Mouse (Mus musculus) hindbrain, postnatal 0 days (tissue): ENCODE results near the gene Pak2. TPM values are rescaled to one million over a fixed set of nuclear protein-coding genes. Genes with fewer than 3 reads are reported as not detected.
"Not testable (repeated sequence)": the region's sequence is repeated elsewhere in the genome, so short reads cannot be mapped to it uniquely, and the experiment has no call there.

Source experiments
- ATAC-seq: fragments of 200-750 bp; cut with Nextera tagmentation; 2 replicates; pipeline ENCODE4 v1.8.0; 2017; ENCODE audit warnings: mild to moderate bottlenecking, moderate TSS enrichment, moderate library complexity
- DNase-seq: peaks from one replicate; pipeline ENCODE4 v3.0.0-alpha.2; 2015; ENCODE audit warnings: low spot score
- H3K27ac ChIP-seq: fragments of 300-500 bp; sonication (generic); 2 replicates; pipeline ENCODE4 v1.5.1; 2014; ENCODE audit warnings: mild to moderate bottlenecking
- H3K27me3 ChIP-seq: fragments of 300-500 bp; sonication (generic); 2 replicates; pipeline ENCODE4 v1.6.1; 2014; ENCODE audit warnings: low read length, mixed read lengths; ENCODE audit not compliant: insufficient read depth
- H3K36me3 ChIP-seq: fragments of 300-500 bp; sonication (generic); 2 replicates; pipeline ENCODE4 v1.6.1; 2014; ENCODE audit warnings: low read length, mixed read lengths; ENCODE audit not compliant: insufficient read depth
- H3K4me1 ChIP-seq: fragments of 300-500 bp; sonication (generic); 2 replicates; pipeline ENCODE4 v1.6.1; 2014; ENCODE audit warnings: antibody characterized with exemption, low read length, mixed read lengths; ENCODE audit not compliant: insufficient read depth
- H3K4me2 ChIP-seq: fragments of 300-500 bp; sonication (generic); 2 replicates; pipeline ENCODE4 v1.6.1; 2014; ENCODE audit warnings: low read depth, mild to moderate bottlenecking, low read length, moderate library complexity, mixed read lengths
- H3K4me3 ChIP-seq: fragments of 300-500 bp; sonication (generic); 2 replicates; pipeline ENCODE4 v1.5.1; 2014; ENCODE audit warnings: low read length
- H3K9ac ChIP-seq: fragments of 300-500 bp; sonication (generic); replicated peaks from 2 replicates; pipeline ENCODE4 v1.6.1; 2014; ENCODE audit warnings: mild to moderate bottlenecking, low read length, moderate library complexity, mixed read lengths
- H3K9me3 ChIP-seq: fragments of 300-500 bp; sonication (generic); 2 replicates; pipeline ENCODE4 v1.6.1; 2016; ENCODE audit warnings: low read length, mixed read lengths
- CTCF ChIP-seq: IDR thresholded peaks from 2 replicates; pipeline ENCODE4 v1.5.1; 2016; ENCODE audit warnings: antibody characterized with exemption, control low read depth, low read depth
- WGBS: fragments of 180-500 bp; shearing (Covaris S2); extraction: QIAGEN DNeasy Blood & Tissue Kit; methylation state at CpG from one replicate; pipeline ENCODE4 v1.1.7; 2014; 5-methylcytosine and 5-hydroxymethylcytosine counted together
- polyA plus RNA-seq: library from polyadenylated mRNA; unstranded; fragments of >200 nt; fragmentation: Nextera tagmentation; extraction: Ambion mirVana; gene quantifications from 2 replicates; pipeline ENCODE4 v1.2.1, GENCODE M21; 2015
- total RNA-seq: library from RNA; depleted of rRNA; stranded (reverse); fragments of >200 nt; gene quantifications from 2 replicates; pipeline ENCODE4 v1.2.3, GENCODE M21; 2014

The Pak2 gene
- total and polyA plus RNA-seq, 2 experiments from 2014 or later = 21.7 to 21.8 TPM

DNA sequence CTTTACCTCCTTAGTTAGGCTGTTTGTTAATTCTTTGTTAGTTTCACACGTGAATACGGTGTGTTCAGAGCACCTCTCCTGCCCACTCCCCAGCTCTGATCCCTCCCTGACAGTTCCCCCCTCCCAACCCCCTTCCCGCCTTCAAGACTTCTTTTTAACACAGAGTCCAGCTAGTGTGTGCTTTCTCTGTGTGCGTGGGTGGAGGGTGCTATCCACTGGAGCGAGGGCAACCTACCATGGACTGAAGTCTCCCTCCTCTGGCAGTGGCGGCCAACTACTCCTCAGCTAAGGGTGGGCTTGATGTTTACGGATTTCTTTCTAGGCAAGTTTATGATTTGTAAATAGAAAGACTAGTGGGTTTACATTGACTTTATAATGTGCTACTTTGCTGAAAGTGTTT, 29.0 kb upstream of the Pak2 start:
- ATAC-seq = no peak
- H3K27ac ChIP-seq = no peak overlapping the region
- no peaks in the 10 kb centered on the region for H3K4me1 ChIP-seq
- WGBS = 75% methylated on average over 7 of the region's 7 CpGs
- TF ChIP-seq CTCF = no peak
- no peaks in the 10 kb centered on the region for H3K9me3 ChIP-seq
- no peak overlapping the region for H3K9ac ChIP-seq
- H3K27me3 ChIP-seq = no peaks in the 10 kb centered on the region
- peaks cover 18% of the 10 kb centered on the region for H3K36me3 ChIP-seq
- H3K4me3 ChIP-seq = no peak overlapping the region
- DNase-seq = no peak
- H3K4me2 ChIP-seq = no peak overlapping the region

DNA sequence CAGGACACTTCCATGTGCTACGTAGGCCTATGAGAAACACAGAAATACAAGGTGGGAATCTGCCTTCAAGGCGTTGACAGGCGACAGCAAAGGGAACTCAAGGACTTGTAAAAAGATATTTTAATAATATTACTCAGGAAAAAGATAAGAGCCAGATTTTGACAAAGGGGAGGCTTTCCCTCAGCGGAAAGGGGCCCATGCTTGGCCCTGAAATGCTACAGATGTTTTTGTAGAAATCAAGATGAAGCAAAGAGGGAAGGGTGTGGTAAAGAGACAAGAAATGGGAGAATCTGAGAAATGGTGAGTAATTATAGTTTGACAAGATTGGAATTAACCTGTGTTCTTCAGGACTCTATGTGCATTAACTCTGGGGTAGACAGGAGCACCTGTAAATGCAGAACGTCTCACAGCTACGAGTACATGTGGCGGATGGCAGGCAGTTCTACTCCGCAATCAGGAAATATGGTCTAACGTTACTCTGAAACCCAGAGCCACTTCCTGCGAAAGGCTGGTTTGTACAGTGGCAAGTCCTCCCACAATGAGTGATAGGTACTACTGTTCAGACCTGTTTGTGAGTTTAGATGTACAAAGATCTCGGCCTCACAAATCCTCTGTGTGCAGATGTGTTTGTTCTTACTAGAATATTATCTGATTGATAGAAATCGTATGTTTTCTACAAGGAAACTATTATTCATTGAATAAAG, 28.4 kb upstream of the Pak2 start:
- no peak for TF ChIP-seq CTCF
- H3K27me3 ChIP-seq = no peaks in the 10 kb centered on the region
- no peak overlapping the region for H3K4me2 ChIP-seq
- H3K9ac ChIP-seq = no peak overlapping the region
- H3K4me3 ChIP-seq = no peak overlapping the region
- H3K4me1 ChIP-seq = no peaks in the 10 kb centered on the region
- H3K9me3 ChIP-seq = no peaks in the 10 kb centered on the region
- no peak overlapping the region for H3K27ac ChIP-seq
- DNase-seq (no peak), ATAC-seq (no peak)
- H3K36me3 ChIP-seq = peaks cover 19% of the 10 kb centered on the region
- WGBS = 91% methylated on average over 12 of the region's 12 CpGs

DNA sequence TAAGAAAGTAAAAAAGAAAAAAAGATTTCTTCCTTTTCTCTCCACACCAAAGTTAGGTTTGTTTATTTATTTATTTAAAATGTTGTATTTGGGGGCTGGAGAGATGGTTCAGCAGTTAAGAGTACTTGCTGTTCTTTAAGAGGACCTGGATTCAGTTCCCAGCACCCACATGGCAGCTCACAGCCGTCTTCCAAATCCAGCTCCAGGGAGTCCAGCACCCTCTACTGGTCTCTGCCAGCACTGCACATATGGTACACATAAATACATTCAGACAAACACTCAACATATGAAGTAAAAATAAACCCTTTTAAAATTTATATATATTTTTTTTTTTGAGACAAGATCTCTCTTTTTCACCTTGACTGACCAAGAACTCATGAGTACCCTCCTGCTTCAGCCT, 26.6 kb upstream of the Pak2 start:
- Histone ChIP-seq H3K4me1 (no peaks in the 10 kb centered on the region), H3K36me3 (peaks cover 19% of the 10 kb centered on the region), H3K27ac (no peak overlapping the region), H3K9ac (no peak overlapping the region), H3K27me3 (no peaks in the 10 kb centered on the region), H3K4me2 (no peak overlapping the region), H3K4me3 (no peak overlapping the region), H3K9me3 (no peaks in the 10 kb centered on the region)
- TF ChIP-seq CTCF = peak; percentile 24; the same call in 1 of the 2 replicates
- DNase-seq = no peak
- ATAC-seq = no peak
- 91% methylated on average over 1 of the region's 1 CpGs for WGBS

DNA sequence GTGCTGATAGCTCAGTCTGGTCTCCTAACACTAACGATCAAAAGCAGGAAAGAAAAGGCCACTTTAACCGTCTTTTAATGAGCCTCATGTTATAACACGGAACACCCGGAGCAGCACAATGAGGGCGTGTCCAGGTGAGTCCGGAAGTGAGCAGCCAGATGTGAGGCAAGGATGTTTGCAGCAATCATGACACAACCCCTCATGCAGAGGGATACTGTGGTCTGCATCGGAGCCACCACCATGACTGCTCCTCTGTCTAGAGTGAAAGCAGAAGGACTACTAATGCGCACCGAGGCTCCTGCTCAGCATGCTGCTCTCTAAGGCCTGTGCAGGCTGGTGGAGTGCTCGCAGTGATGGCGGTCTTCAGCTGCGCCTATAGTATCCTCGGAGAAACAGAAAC, 23.2 kb upstream of the Pak2 start:
- Histone ChIP-seq H3K9ac (no peak overlapping the region), H3K4me3 (no peak overlapping the region), H3K4me2 (no peak overlapping the region), H3K9me3 (no peaks in the 10 kb centered on the region), H3K36me3 (peaks cover 16% of the 10 kb centered on the region), H3K27ac (no peak overlapping the region), H3K27me3 (no peaks in the 10 kb centered on the region), H3K4me1 (peaks cover 11% of the 10 kb centered on the region; the same call in 1 of the 2 replicates)
- TF ChIP-seq CTCF = no peak
- DNase-seq = no peak
- WGBS = 90% methylated on average over 13 of the region's 13 CpGs
- ATAC-seq = no peak

DNA sequence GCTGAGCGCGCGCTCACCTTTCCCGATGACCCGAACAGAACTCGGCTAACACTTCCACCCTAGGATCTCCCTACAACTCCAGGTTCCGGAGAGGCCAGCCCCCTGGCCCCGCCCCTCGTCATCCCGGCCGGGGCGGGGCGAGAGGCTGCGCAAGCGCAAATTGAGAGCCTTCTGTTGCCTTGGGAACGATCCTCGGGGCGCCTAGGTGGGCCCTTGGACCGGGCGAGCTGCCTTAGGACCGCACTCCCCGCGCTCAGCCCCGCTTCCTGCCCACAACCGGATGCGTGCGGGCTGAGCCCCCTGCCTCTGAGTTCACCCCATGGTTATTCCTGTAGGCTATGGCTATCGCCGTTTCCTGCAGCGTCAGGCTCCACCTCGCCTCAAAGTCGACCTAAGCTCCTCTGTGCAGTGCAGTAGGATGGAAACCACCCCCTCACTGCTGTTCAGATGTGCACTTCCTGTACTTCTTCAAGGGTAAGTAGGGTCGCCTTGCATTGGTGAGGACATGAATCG, 20.6 kb upstream of the Pak2 start, which contains the start of the genes Pigx and Cep19:
Gene Pigx, minus strand, starts transcription at position 103 of the 513 bp plus-strand sequence.
Gene Cep19, plus strand, starts transcription at position 163 of the 513 bp plus-strand sequence.
- no peak for TF ChIP-seq CTCF
- WGBS = under 1% methylated on average over 34 of the region's 34 CpGs
- peaks cover 11% of the 10 kb centered on the region; the same call in 1 of the 2 replicates for H3K4me1 ChIP-seq
- peak within 1 kb of the TSS; percentile 81 for H3K9ac ChIP-seq
- H3K36me3 ChIP-seq = peaks cover 6% of the 10 kb centered on the region
- ATAC-seq (peak; percentile 98), DNase-seq (peak; percentile 95)
- H3K27ac ChIP-seq = peak within 1 kb of the TSS; percentile 76
- no peaks in the 10 kb centered on the region for H3K9me3 ChIP-seq
- H3K4me3 ChIP-seq = peak within 1 kb of the TSS; percentile 94
- H3K27me3 ChIP-seq = no peaks in the 10 kb centered on the region
- peak within 1 kb of the TSS; percentile 70 for H3K4me2 ChIP-seq

DNA sequence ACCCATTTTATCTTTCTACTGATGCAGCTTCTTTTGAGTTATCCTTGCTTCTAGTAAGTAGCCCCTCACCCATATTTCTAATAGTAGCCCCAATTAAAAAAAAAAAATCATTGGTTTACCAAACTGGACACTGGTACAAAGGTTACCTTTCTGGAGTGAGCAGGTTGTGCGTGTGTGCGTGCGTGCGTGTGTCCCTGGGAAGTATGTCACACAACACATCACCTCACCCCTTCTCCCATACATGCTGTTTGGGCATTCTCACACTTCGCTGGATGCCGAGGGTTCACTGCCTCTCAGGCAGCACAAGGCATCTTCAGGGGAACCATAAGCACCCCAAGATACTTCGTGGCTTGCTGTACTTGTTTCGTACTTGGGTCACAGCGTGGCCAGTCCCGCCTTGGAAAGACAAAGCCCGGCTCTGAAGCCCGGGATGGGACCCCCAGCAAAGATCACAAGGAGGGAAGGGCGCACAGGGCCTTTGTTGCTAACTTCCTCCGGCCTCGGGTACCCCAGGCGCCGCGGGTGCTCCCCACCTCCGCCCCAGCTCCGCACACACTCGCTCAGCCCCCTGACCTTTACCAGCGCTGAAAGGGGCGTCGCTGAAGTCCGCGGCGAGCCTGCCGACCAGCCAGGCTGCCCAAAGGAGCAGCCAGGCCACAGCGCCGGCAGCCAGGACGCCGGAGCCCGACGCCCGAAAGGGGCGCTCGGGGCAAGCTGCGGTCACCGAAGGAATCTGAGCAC, 19.9 kb upstream of the Pak2 start:
- under 1% methylated on average over 38 of the region's 39 CpGs for WGBS
- Histone ChIP-seq H3K4me3 (peak overlapping the region; percentile 94), H3K4me1 (peaks cover 11% of the 10 kb centered on the region; the same call in 1 of the 2 replicates), H3K27ac (peak overlapping the region; percentile 76), H3K9me3 (no peaks in the 10 kb centered on the region), H3K27me3 (no peaks in the 10 kb centered on the region), H3K36me3 (peaks cover 6% of the 10 kb centered on the region), H3K9ac (peak overlapping the region; percentile 81), H3K4me2 (peak overlapping the region; percentile 70)
- ATAC-seq (peak; percentile 84), DNase-seq (no peak)
- TF ChIP-seq CTCF = no peak

DNA sequence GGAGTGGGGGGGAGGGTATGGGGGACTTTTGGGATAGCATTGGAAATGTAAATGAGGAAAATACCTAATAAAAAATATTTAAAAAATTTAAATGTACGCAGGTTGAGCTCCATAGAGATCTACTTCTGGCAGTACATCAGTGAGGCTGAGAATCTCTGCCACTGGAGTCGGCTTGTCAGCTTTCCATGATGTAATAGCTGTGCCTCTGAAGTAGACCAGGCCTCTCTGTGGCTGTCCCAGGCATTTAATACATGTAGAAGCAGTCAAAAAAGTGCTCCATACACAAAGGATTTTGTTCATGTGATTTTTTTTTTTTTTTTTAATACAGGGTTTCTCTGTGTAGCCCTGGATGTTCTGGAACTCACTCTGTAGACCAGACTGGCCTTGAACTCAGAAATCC, 18.6 kb upstream of the Pak2 start:
- not testable (repeated sequence) for H3K27ac ChIP-seq, ATAC-seq, H3K9me3 ChIP-seq, H3K4me3 ChIP-seq, H3K27me3 ChIP-seq, H3K9ac ChIP-seq, H3K4me2 ChIP-seq, DNase-seq, H3K36me3 ChIP-seq
- peaks cover 11% of the 10 kb centered on the region; the same call in 1 of the 2 replicates for H3K4me1 ChIP-seq
- WGBS = 92% methylated on average over 2 of the region's 2 CpGs
